Mouse (Mus musculus): Measurements from ENCODE around the gene Agap1. TPM values are rescaled to one million over a fixed set of nuclear protein-coding genes. Genes with fewer than 3 reads are reported as not detected.

Agap1 gene
- polyA plus RNA-seq, 1 experiment from 2014 or later: 7.2 TPM

- no peak for ATAC-seq (replicated peaks; ENCODE audit: insufficient number of reproducible peaks, insufficient read depth, low FRiP score, low read depth)
- no peak overlapping the region for H3K9ac ChIP-seq
- H3K27ac ChIP-seq: no peak overlapping the region
- no peak overlapping the region for H3K4me3 ChIP-seq
- WGBS: 41% methylated on average over 1 of the region's 1 CpGs
- no peaks in the 10 kb centered on the region for H3K27me3 ChIP-seq
- H3K4me1 ChIP-seq (replicated peaks): peaks cover 18% of the 10 kb centered on the region
- H3K9me3 ChIP-seq (replicated peaks): no peaks in the 10 kb centered on the region
- no peak overlapping the region for H3K4me2 ChIP-seq
- no peaks in the 10 kb centered on the region for H3K36me3 ChIP-seq
These were observed 97.9 kb downstream of the Agap1 start for GRCm38 (mm10) chr1:89552470-89552869.

GRCm38 (mm10) chr1:89553791-89554190 lies 99.2 kb downstream of the Agap1 start:
- no peaks in the 10 kb centered on the region for H3K27me3 ChIP-seq
- H3K27ac ChIP-seq: no peak overlapping the region
- H3K9me3 ChIP-seq (replicated peaks): no peaks in the 10 kb centered on the region
- H3K36me3 ChIP-seq: no peaks in the 10 kb centered on the region
- 89% methylated on average over 3 of the region's 3 CpGs for WGBS
- no peak for ATAC-seq (replicated peaks; ENCODE audit: insufficient number of reproducible peaks, insufficient read depth, low FRiP score, low read depth)
- H3K4me1 ChIP-seq (replicated peaks): peaks cover 23% of the 10 kb centered on the region
- no peak overlapping the region for H3K9ac ChIP-seq
- no peak overlapping the region for H3K4me3 ChIP-seq
- H3K4me2 ChIP-seq: no peak overlapping the region

- ATAC-seq (replicated peaks; ENCODE audit: insufficient number of reproducible peaks, insufficient read depth, low FRiP score, low read depth): 0 out of 2 replicates have a peak, but pooled peaks have one; percentile 25
- Histone ChIP-seq H3K4me1 (replicated peaks) (peaks cover 20% of the 10 kb centered on the region), H3K27ac (no peak overlapping the region), H3K9me3 (replicated peaks) (no peaks in the 10 kb centered on the region), H3K36me3 (no peaks in the 10 kb centered on the region), H3K4me2 (no peak overlapping the region), H3K4me3 (no peak overlapping the region), H3K9ac (no peak overlapping the region), H3K27me3 (no peaks in the 10 kb centered on the region)
- WGBS: 71% methylated on average over 18 of the region's 18 CpGs
These were observed 100.6 kb downstream of the Agap1 start for GRCm38 (mm10) chr1:89554969-89555856.

GRCm38 (mm10) chr1:89556006-89556405 lies 101.4 kb downstream of the Agap1 start:
- no peak overlapping the region for H3K4me3 ChIP-seq
- H3K27me3 ChIP-seq: no peaks in the 10 kb centered on the region
- no peak for ATAC-seq (replicated peaks; ENCODE audit: insufficient number of reproducible peaks, insufficient read depth, low FRiP score, low read depth)
- H3K36me3 ChIP-seq: no peaks in the 10 kb centered on the region
- H3K27ac ChIP-seq: no peak overlapping the region
- 84% methylated on average over 7 of the region's 7 CpGs for WGBS
- peaks cover 20% of the 10 kb centered on the region for H3K4me1 ChIP-seq (replicated peaks)
- H3K9me3 ChIP-seq (replicated peaks): no peaks in the 10 kb centered on the region
- H3K4me2 ChIP-seq: no peak overlapping the region
- H3K9ac ChIP-seq: no peak overlapping the region

- H3K4me3 ChIP-seq: no peak overlapping the region
- no peaks in the 10 kb centered on the region for H3K36me3 ChIP-seq
- H3K27me3 ChIP-seq: no peaks in the 10 kb centered on the region
- ATAC-seq (replicated peaks; ENCODE audit: insufficient number of reproducible peaks, insufficient read depth, low FRiP score, low read depth): no peak
- H3K9me3 ChIP-seq (replicated peaks): no peaks in the 10 kb centered on the region
- H3K9ac ChIP-seq: no peak overlapping the region
- WGBS: 70% methylated on average over 6 of the region's 6 CpGs
- peaks cover 20% of the 10 kb centered on the region for H3K4me1 ChIP-seq (replicated peaks)
- no peak overlapping the region for H3K4me2 ChIP-seq
- no peak overlapping the region for H3K27ac ChIP-seq
These were observed 102.8 kb downstream of the Agap1 start for GRCm38 (mm10) chr1:89557401-89557800.

GRCm38 (mm10) chr1:89558080-89558479 lies 103.5 kb downstream of the Agap1 start:
- Histone ChIP-seq H3K4me1 (replicated peaks) (peaks cover 23% of the 10 kb centered on the region), H3K27me3 (no peaks in the 10 kb centered on the region), H3K4me2 (no peak overlapping the region), H3K9me3 (replicated peaks) (no peaks in the 10 kb centered on the region), H3K9ac (no peak overlapping the region), H3K4me3 (no peak overlapping the region), H3K27ac (no peak overlapping the region), H3K36me3 (no peaks in the 10 kb centered on the region)
- WGBS: 48% methylated on average over 1 of the region's 1 CpGs
- ATAC-seq (replicated peaks; ENCODE audit: insufficient number of reproducible peaks, insufficient read depth, low FRiP score, low read depth): no peak

GRCm38 (mm10) chr1:89563399-89563798 lies 108.8 kb downstream of the Agap1 start:
- H3K4me1 ChIP-seq (replicated peaks): peaks cover 48% of the 10 kb centered on the region
- no peaks in the 10 kb centered on the region for H3K9me3 ChIP-seq (replicated peaks)
- WGBS: 43% methylated on average over 4 of the region's 4 CpGs
- H3K9ac ChIP-seq: no peak overlapping the region
- no peaks in the 10 kb centered on the region for H3K27me3 ChIP-seq
- no peak overlapping the region for H3K4me3 ChIP-seq
- ATAC-seq (replicated peaks; ENCODE audit: insufficient number of reproducible peaks, insufficient read depth, low FRiP score, low read depth): no peak
- no peak overlapping the region for H3K27ac ChIP-seq
- H3K36me3 ChIP-seq: no peaks in the 10 kb centered on the region
- H3K4me2 ChIP-seq: no peak overlapping the region

- H3K9ac ChIP-seq: no peak overlapping the region
- H3K27ac ChIP-seq: 0 out of 2 replicates have a peak overlapping the region, but pooled peaks have one; percentile 10
- no peak overlapping the region for H3K4me2 ChIP-seq
- H3K36me3 ChIP-seq: no peaks in the 10 kb centered on the region
- no peaks in the 10 kb centered on the region for H3K27me3 ChIP-seq
- no peak overlapping the region for H3K4me3 ChIP-seq
- 25% methylated on average over 9 of the region's 9 CpGs for WGBS
- H3K9me3 ChIP-seq (replicated peaks): no peaks in the 10 kb centered on the region
- H3K4me1 ChIP-seq (replicated peaks): peaks cover 72% of the 10 kb centered on the region
- peak; percentile 50 for ATAC-seq (replicated peaks; ENCODE audit: insufficient number of reproducible peaks, insufficient read depth, low FRiP score, low read depth)
These were observed 112.2 kb downstream of the Agap1 start for GRCm38 (mm10) chr1:89566578-89567488.

- Histone ChIP-seq H3K27me3 (no peaks in the 10 kb centered on the region), H3K36me3 (no peaks in the 10 kb centered on the region), H3K27ac (no peak overlapping the region), H3K9me3 (replicated peaks) (no peaks in the 10 kb centered on the region), H3K9ac (no peak overlapping the region), H3K4me1 (replicated peaks) (peaks cover 64% of the 10 kb centered on the region), H3K4me2 (no peak overlapping the region), H3K4me3 (no peak overlapping the region)
- WGBS: 45% methylated on average over 6 of the region's 6 CpGs
- no peak for ATAC-seq (replicated peaks; ENCODE audit: insufficient number of reproducible peaks, insufficient read depth, low FRiP score, low read depth)
These were observed 114.2 kb downstream of the Agap1 start for GRCm38 (mm10) chr1:89568546-89569405.

- no peak overlapping the region for H3K27ac ChIP-seq
These were observed 116.1 kb downstream of the Agap1 start for GRCm38 (mm10) chr1:89570522-89571299.

More at GRCm38 (mm10) chr1:89570522-89571299, 116.1 kb downstream of the Agap1 start:
- no peaks in the 10 kb centered on the region for H3K36me3 ChIP-seq
- no peaks in the 10 kb centered on the region for H3K27me3 ChIP-seq
- no peak overlapping the region for H3K4me2 ChIP-seq
- ATAC-seq (replicated peaks; ENCODE audit: insufficient number of reproducible peaks, insufficient read depth, low FRiP score, low read depth): no peak
- WGBS: 68% methylated on average over 4 of the region's 4 CpGs
- no peak overlapping the region for H3K9ac ChIP-seq
- no peak overlapping the region for H3K4me3 ChIP-seq
- peaks cover 67% of the 10 kb centered on the region for H3K4me1 ChIP-seq (replicated peaks)
- H3K9me3 ChIP-seq (replicated peaks): no peaks in the 10 kb centered on the region

Measured in heart, embryonic 15.5 days (tissue).